Mouse (Mus musculus) thymus, adult 2 months (tissue): ENCODE measurements around the gene Tnfrsf8.

Experiments
- CTCF ChIP-seq: fragments of 200-500 bp; IDR thresholded peaks from 2 replicates; pipeline ENCODE4 v1.5.1; 2012; ENCODE audit warnings: mild to moderate bottlenecking, control low read depth, low read length, moderate library complexity, borderline replicate concordance; ENCODE audit not compliant: control insufficient read depth, poor library complexity, insufficient read depth; ENCODE audit errors: extremely low read depth
- POLR2A ChIP-seq: fragments of 200-500 bp; IDR thresholded peaks from 2 replicates; pipeline ENCODE4 v1.6.1; 2012; ENCODE audit warnings: mild to moderate bottlenecking, low read length, control low read depth, moderate library complexity; ENCODE audit not compliant: control insufficient read depth, poor library complexity, insufficient read depth; ENCODE audit errors: extremely low read depth

GRCm38 (mm10) chr4:145316708-145317107 is 1.7 kb upstream of the Tnfrsf8 start:
- TF ChIP-seq CTCF: no peak
- TF ChIP-seq POLR2A: no peak
